ENCODE assay signal across 8 mouse cellular contexts in the genomic region with DNA sequence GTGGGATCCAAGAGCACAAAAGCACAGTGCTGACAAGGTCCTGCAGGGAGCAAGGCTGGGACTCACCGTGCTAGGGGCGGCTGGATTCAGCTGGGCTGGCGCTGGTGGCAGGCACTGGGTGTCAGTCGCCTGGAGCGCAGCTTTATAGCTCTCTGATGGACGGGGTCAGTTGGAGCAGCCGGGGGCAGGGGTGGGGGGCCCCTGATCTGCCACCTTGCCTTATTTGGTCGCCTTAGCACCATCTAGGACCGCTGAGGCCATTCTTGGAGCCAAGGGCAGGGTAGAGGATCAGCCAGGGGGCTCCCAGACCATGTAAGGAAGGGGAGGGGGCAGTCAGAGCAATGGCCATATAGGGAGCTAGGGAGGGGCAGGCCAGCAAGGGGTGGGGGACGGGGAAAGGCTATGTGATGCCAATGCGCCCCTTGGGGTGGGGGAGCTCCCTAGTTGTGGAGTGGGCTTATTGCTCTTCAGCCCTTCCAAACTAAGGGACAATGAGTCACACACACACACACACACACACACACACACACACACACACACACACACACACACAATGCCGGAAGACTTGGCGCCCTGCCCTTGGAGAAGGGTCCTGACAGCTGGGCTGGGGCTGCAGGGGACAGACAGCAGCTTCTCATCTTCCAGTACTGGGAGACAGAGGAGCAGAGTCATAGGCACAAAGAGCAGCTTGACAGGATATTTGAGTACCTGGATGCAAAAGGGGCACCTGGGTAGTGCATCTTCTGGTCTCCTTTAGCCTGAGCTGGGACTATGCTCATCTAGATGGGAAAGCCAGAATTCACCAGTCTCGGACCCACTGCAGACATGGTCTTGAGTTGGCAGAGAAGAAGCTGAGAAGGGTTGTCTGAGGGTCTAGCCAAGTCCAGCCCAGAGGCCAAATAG. TPM values are rescaled to one million over a fixed set of nuclear protein-coding genes. Genes with fewer than 3 reads are reported as not detected.
A peak's percentile ranks its signal among the peaks of the same experiment; 100 is the strongest.
DNase-seq lines count a peak whose midpoint lies in the region; ATAC-seq and TF ChIP-seq lines count a peak whose summit lies in the region.

A gene (minus strand): TSS at position 853 of the 903 bp plus-strand sequence.

- H3ac ChIP-seq in myocyte (ENCODE audit: control insufficient read depth, insufficient read length) = no peak within 1 kb of the TSS

- no peak for TF ChIP-seq POLR2A in lung, adult 2 months (IDR thresholded peaks at IDR 0.05; ENCODE audit: borderline replicate concordance, extremely low read depth, low read depth, low read length)
- TF ChIP-seq POLR2A in myocyte (IDR thresholded peaks at IDR 0.05; ENCODE audit: insufficient read length, low read depth) = peak; percentile 92

- no peaks in the 10 kb centered on the region for H3K4me1 ChIP-seq in lung, adult 2 months (ENCODE audit: control insufficient read depth, insufficient read depth, low read length)
- no peaks in the 10 kb centered on the region for H3K4me1 ChIP-seq in hindbrain, embryonic 14.5 days (replicated peaks; ENCODE audit: control insufficient read depth, insufficient read depth, low read length)

- 22% methylated on average over 14 of the region's 14 CpGs for WGBS in lung, adult 2 months
- WGBS in hindbrain, embryonic 14.5 days = 45% methylated on average over 14 of the region's 14 CpGs

- intact Hi-C loops in left cerebral cortex, adult 2 months (cut with DNase I) = no loop called here

- no peak within 1 kb of the TSS for H3K9ac ChIP-seq in hindbrain, embryonic 14.5 days

- H3K36me3 ChIP-seq in hindbrain, embryonic 14.5 days (replicated peaks; ENCODE audit: control insufficient read depth, insufficient read depth) = no peaks in the 10 kb centered on the region
- H3K36me3 ChIP-seq in myocyte (ENCODE audit: control insufficient read depth, insufficient read depth) = peaks cover 9% of the 10 kb centered on the region

- TF ChIP-seq CTCF in lung, adult 2 months (IDR thresholded peaks at IDR 0.05; ENCODE audit: insufficient read depth, low read length) = no peak
- no peak for TF ChIP-seq CTCF in left cerebral cortex, adult 2 months (IDR thresholded peaks at IDR 0.05)

- peak; percentile 53; the same call in 1 of the 2 replicates for ATAC-seq in hindbrain, embryonic 14.5 days (ENCODE audit: low FRiP score)

- no peaks in the 10 kb centered on the region for H3K79me2 ChIP-seq in myocyte (ENCODE audit: control insufficient read depth, insufficient read depth)

- no peaks in the 10 kb centered on the region for H3K27me3 ChIP-seq in hindbrain, embryonic 14.5 days (ENCODE audit: control insufficient read depth, insufficient read depth, low read length)
- no peaks in the 10 kb centered on the region for H3K27me3 ChIP-seq in myocyte (ENCODE audit: control insufficient read depth, insufficient read depth, insufficient read length)

- DNase-seq in lung, adult 2 months = no peak
- no peak for DNase-seq in lung, postnatal 25 days (ENCODE audit: low spot score)
- peak; percentile 57 for DNase-seq in gastrocnemius, postnatal 10 days
- DNase-seq in hindbrain, embryonic 14.5 days (ENCODE audit: low spot score) = no peak
- no peak for DNase-seq in layer of hippocampus, adult 9-11 months
- no peak for DNase-seq in right cerebral cortex, postnatal 36 days (ENCODE audit: low spot score in 2 of 2)
- no peak for DNase-seq in left cerebral cortex, adult 2 months (ENCODE audit: extremely low spot score in 1 of 2, low spot score in 2 of 2)

- H3K9me3 ChIP-seq in hindbrain, embryonic 14.5 days (ENCODE audit: control insufficient read depth, low read length) = no peaks in the 10 kb centered on the region

- no peak within 1 kb of the TSS for H3K4me2 ChIP-seq in hindbrain, embryonic 14.5 days (replicated peaks)
- peak within 1 kb of the TSS; percentile 74 for H3K4me2 ChIP-seq in myocyte (ENCODE audit: low read depth)

- H3K27ac ChIP-seq in hindbrain, embryonic 14.5 days = no peak within 1 kb of the TSS
- H3K27ac ChIP-seq in left cerebral cortex, adult 2 months = no peak within 1 kb of the TSS

- no peak within 1 kb of the TSS for H3K4me3 ChIP-seq in lung, adult 2 months (replicated peaks; ENCODE audit: extremely low read depth, low read depth, low read length)
- H3K4me3 ChIP-seq in hindbrain, embryonic 14.5 days (replicated peaks; ENCODE audit: low read length) = no peak within 1 kb of the TSS
- peak within 1 kb of the TSS; percentile 50 for H3K4me3 ChIP-seq in myocyte
- H3K4me3 ChIP-seq in left cerebral cortex, adult 2 months = no peak within 1 kb of the TSS

TF ChIP-seq in myocyte, 11 proteins besides CTCF, POLR2A, EP300 and RAD21:
- TF ChIP-seq TCF3 (IDR thresholded peaks at IDR 0.05; ENCODE audit: insufficient read length, low read depth) (peak; percentile 9), MYOG (IDR thresholded peaks at IDR 0.05; ENCODE audit: control insufficient read depth in 1 of 3, insufficient read depth in 1 of 3, insufficient read length in 2 of 3, low read depth in 2 of 3) (peak in 2 of 3 experiments; percentile 85 to 91), USF1 (IDR thresholded peaks at IDR 0.05; ENCODE audit: low read depth) (no peak), TCF12 (IDR thresholded peaks at IDR 0.05; ENCODE audit: insufficient read depth, poor library complexity, severe bottlenecking) (peak; percentile 7), SRF (IDR thresholded peaks at IDR 0.05; ENCODE audit: control insufficient read depth, insufficient read length, low read depth) (peak; percentile 97), MYOD1 (IDR thresholded peaks at IDR 0.05; ENCODE audit: control insufficient read depth in 1 of 3, insufficient read length in 2 of 3, low read depth in 2 of 3) (peak in 2 of 3 experiments; percentile 71 to 76), MAX (IDR thresholded peaks at IDR 0.05; ENCODE audit: low read depth) (no peak), POLR2AphosphoS2 (IDR thresholded peaks at IDR 0.05; ENCODE audit: insufficient read length, low read depth) (peak; percentile 91), REST (IDR thresholded peaks at IDR 0.05; ENCODE audit: insufficient read depth, insufficient read length) (no peak)
TF ChIP-seq in myocyte: peak in this region for 6.

RNA-seq across cellular contexts. Expression of the gene that starts here (rescaled TPM):
- polyA plus RNA-seq in lung, adult 2 months (2012; rRNA removed) = 400 and 721 TPM in 2 replicates
- 1,000 to 10,000 TPM; 3,096 to 4,913 TPM for total RNA-seq in gastrocnemius, postnatal 10 days (2021)
- polyA plus RNA-seq in hindbrain, embryonic 14.5 days (2014; fragmentation: Nextera tagmentation; extraction: Ambion mirVana) = 0.33 and 0.82 TPM in 2 replicates
- 2,846 TPM for polyA plus RNA-seq in myocyte (2012; fragmentation: generic; extraction: Trizol)
- not detected for total RNA-seq in left cerebral cortex, adult 2 months (2021)

Comparison
In these comparisons a context has a peak if more than half of its experiments do, and no peak if none do; other contexts are left out.
1. RNA of the gene that starts here (total RNA-seq): 3,096 to 4,913 TPM in gastrocnemius, postnatal 10 days; not detected in left cerebral cortex, adult 2 months; every median in the first group is over 1,000 times any median in the second.
2. RNA of the gene that starts here (polyA plus RNA-seq): 2,846 TPM in myocyte (single experiment) and 400 to 721 TPM in lung, adult 2 months; 0.33 to 0.82 TPM in hindbrain, embryonic 14.5 days; every median in the first group is over 100 times any median in the second.
3. Peak in ATAC-seq in hindbrain, embryonic 14.5 days; RNA of the gene not detected or under 1 TPM.